Mouse (Mus musculus): Measurements from ENCODE around the gene Sptbn4. TPM values are rescaled to one million over a fixed set of nuclear protein-coding genes. Genes with fewer than 3 reads are reported as not detected.
A peak's percentile ranks its signal among the peaks of the same experiment; 100 is the strongest.

The Sptbn4 gene
- total and polyA plus RNA-seq, 2 experiments from 2014 or later: 4.0 to 27.1 TPM

DNA sequence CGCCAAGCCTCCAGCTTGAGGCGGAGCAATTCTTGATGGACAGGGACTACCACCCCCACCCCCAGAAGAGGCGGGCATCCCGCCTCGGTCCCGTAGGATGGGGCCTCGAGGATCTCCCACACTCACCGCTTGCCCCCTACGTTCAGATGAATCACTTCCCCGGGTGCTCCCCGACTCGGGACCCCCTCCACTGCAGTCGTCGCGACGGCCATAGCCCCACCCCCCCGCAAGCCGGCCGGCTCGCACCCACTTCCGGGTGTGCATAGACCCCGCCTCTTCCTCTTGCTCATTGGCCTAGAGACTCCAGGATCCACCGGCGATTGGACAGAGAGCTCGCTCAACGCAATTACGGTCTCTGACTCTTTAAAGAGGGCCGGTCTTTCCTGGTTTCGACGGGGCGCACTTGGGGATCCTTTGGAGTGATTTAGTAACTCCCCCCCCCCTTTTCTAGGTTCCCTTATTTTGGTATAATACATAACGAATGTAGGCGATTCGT, 91.7 kb downstream of the Sptbn4 start, which contains the start of gene Shkbp1:
Shkbp1 (minus strand) TSS at position 275 of the 496 bp plus-strand sequence.
- Histone ChIP-seq H3K9ac (replicated peaks; ENCODE audit: low read length, poor library complexity, severe bottlenecking) (peak within 1 kb of the TSS; percentile 70), H3K4me1 (ENCODE audit: insufficient read depth, low read length) (peaks cover 4% of the 10 kb centered on the region; the same call in 1 of the 2 replicates), H3K4me2 (ENCODE audit: low read depth, low read length, poor library complexity, severe bottlenecking) (peak within 1 kb of the TSS; percentile 74), H3K27ac (ENCODE audit: low read depth, low read length) (peak within 1 kb of the TSS; percentile 43; the same call in 1 of the 2 replicates), H3K27me3 (ENCODE audit: insufficient read depth, low read length) (peaks cover 8% of the 10 kb centered on the region; the same call in 1 of the 2 replicates), H3K9me3 (ENCODE audit: low read length) (no peaks in the 10 kb centered on the region), H3K4me3 (ENCODE audit: low read depth, low read length) (peak within 1 kb of the TSS; percentile 58), H3K36me3 (ENCODE audit: insufficient read depth, low read length) (peaks cover 3% of the 10 kb centered on the region)
- ATAC-seq (ENCODE audit: low FRiP score): peak; percentile 92
- TF ChIP-seq CTCF (IDR thresholded peaks at IDR 0.05): no peak
- WGBS: under 1% methylated on average over 34 of the region's 34 CpGs
- DNase-seq (ENCODE audit: low spot score): peak; percentile 93

DNA sequence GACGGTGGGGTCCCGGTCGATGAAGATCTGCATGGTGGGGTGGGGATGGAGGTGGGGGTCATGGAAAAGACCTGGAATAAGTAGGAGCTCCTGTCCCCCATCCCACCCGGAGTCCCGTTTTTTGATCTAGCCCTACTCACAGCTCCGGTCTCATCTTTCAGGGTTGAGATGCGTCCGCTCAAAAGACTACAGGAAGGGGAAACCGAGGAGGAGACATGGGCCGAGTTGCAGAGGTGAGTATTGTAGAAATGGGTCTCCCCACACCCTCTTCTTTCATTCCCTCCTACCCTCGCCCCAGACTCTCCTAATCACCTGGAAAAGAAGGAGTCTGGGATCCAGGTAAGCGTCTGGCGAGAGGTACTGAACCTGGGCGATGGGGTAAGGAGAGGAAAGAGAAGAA, 92.2 kb downstream of the Sptbn4 start:
- Histone ChIP-seq H3K27ac (ENCODE audit: low read depth, low read length) (peak overlapping the region; percentile 43; the same call in 1 of the 2 replicates), H3K27me3 (ENCODE audit: insufficient read depth, low read length) (peaks cover 8% of the 10 kb centered on the region; the same call in 1 of the 2 replicates), H3K36me3 (ENCODE audit: insufficient read depth, low read length) (peaks cover 9% of the 10 kb centered on the region), H3K4me2 (ENCODE audit: low read depth, low read length, poor library complexity, severe bottlenecking) (peak overlapping the region; percentile 74), H3K4me3 (ENCODE audit: low read depth, low read length) (peak overlapping the region; percentile 58), H3K9me3 (ENCODE audit: low read length) (no peaks in the 10 kb centered on the region), H3K4me1 (ENCODE audit: insufficient read depth, low read length) (peaks cover 4% of the 10 kb centered on the region; the same call in 1 of the 2 replicates), H3K9ac (replicated peaks; ENCODE audit: low read length, poor library complexity, severe bottlenecking) (peak overlapping the region; percentile 70)
- DNase-seq (ENCODE audit: low spot score): no peak
- no peak for ATAC-seq (ENCODE audit: low FRiP score)
- 9% methylated on average over 14 of the region's 14 CpGs for WGBS
- TF ChIP-seq CTCF (IDR thresholded peaks at IDR 0.05): no peak

DNA sequence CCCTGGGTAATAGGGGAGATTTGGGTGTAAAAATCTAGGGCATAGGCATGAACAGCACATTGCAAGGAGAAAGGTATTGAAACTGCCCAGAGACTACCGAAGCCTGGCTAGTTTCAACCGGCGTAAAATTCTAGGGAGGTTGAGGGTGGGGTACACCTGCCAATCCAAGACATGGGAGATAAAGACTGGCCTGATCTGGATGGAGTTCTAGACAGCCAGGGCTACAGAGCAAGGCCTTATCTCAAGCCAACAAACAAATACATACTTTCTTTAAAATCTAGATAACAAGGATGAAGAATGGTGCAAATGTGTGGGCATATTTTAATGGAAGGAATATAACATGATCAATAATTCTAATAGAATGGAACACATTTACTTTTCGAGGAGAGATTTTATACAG, 92.7 kb downstream of the Sptbn4 start:
- peak overlapping the region; percentile 58 for H3K4me3 ChIP-seq (ENCODE audit: low read depth, low read length)
- peak overlapping the region; percentile 70; the same call in 1 of the 2 replicates for H3K9ac ChIP-seq (replicated peaks; ENCODE audit: low read length, poor library complexity, severe bottlenecking)
- WGBS: 50% methylated on average over 4 of the region's 4 CpGs
- H3K4me2 ChIP-seq (ENCODE audit: low read depth, low read length, poor library complexity, severe bottlenecking): peak overlapping the region; percentile 74
- no peak for TF ChIP-seq CTCF (IDR thresholded peaks at IDR 0.05)
- peaks cover 8% of the 10 kb centered on the region; the same call in 1 of the 2 replicates for H3K27me3 ChIP-seq (ENCODE audit: insufficient read depth, low read length)
- DNase-seq (ENCODE audit: low spot score): no peak
- ATAC-seq (ENCODE audit: low FRiP score): no peak
- H3K27ac ChIP-seq (ENCODE audit: low read depth, low read length): no peak overlapping the region
- H3K9me3 ChIP-seq (ENCODE audit: low read length): no peaks in the 10 kb centered on the region
- peaks cover 9% of the 10 kb centered on the region for H3K36me3 ChIP-seq (ENCODE audit: insufficient read depth, low read length)
- peaks cover 4% of the 10 kb centered on the region; the same call in 1 of the 2 replicates for H3K4me1 ChIP-seq (ENCODE audit: insufficient read depth, low read length)

DNA sequence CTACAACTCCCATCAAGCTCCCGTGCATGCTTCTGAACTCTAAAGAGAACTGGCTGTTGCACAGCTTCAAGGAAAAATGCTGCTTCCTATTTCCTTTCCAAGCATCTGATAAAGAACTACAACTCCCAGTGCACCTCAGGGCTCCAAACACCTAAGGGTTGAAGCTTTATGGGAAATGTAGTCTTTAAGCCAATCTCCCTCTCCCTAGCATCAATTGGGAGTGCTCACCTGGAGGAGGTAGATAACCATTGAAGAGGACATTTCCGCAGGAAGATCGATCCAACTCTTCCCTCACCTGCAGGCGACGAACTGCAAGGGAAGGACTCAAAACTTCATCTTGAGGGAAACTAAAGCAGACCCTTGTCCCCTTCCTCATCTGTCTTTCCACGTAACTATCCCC, 93.3 kb downstream of the Sptbn4 start:
- no peaks in the 10 kb centered on the region for H3K9me3 ChIP-seq (ENCODE audit: low read length)
- 32% methylated on average over 6 of the region's 6 CpGs for WGBS
- peak overlapping the region; percentile 58 for H3K4me3 ChIP-seq (ENCODE audit: low read depth, low read length)
- TF ChIP-seq CTCF (IDR thresholded peaks at IDR 0.05): no peak
- H3K27me3 ChIP-seq (ENCODE audit: insufficient read depth, low read length): peaks cover 8% of the 10 kb centered on the region; the same call in 1 of the 2 replicates
- DNase-seq (ENCODE audit: low spot score) (peak; percentile 88), ATAC-seq (ENCODE audit: low FRiP score) (peak; percentile 41; the same call in 1 of the 2 replicates)
- H3K27ac ChIP-seq (ENCODE audit: low read depth, low read length): no peak overlapping the region
- H3K4me1 ChIP-seq (ENCODE audit: insufficient read depth, low read length): peaks cover 4% of the 10 kb centered on the region; the same call in 1 of the 2 replicates
- peaks cover 9% of the 10 kb centered on the region for H3K36me3 ChIP-seq (ENCODE audit: insufficient read depth, low read length)
- no peak overlapping the region for H3K9ac ChIP-seq (replicated peaks; ENCODE audit: low read length, poor library complexity, severe bottlenecking)
- H3K4me2 ChIP-seq (ENCODE audit: low read depth, low read length, poor library complexity, severe bottlenecking): peak overlapping the region; percentile 74

DNA sequence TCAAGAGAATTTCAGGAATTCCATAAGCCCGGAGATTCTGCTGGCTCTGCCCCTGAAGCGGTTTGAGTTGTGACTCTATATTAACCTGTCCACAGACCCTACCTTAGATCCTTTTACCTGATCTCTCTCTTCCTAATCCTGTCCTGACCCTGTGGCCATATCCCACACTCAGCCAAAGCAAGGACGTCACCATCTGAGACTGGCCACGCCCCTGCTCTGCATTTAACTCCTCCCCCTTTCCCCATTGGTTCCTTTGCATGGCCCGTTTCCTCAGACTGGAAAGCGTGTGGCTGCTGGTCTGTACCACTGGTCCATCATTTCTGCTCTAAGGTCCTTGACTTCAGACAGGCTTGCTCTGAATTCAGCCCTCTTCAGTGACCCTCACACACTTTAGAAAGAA, 102.0 kb downstream of the Sptbn4 start:
- H3K27ac ChIP-seq (ENCODE audit: low read depth, low read length): no peak overlapping the region
- peaks cover 43% of the 10 kb centered on the region for H3K36me3 ChIP-seq (ENCODE audit: insufficient read depth, low read length)

DNA sequence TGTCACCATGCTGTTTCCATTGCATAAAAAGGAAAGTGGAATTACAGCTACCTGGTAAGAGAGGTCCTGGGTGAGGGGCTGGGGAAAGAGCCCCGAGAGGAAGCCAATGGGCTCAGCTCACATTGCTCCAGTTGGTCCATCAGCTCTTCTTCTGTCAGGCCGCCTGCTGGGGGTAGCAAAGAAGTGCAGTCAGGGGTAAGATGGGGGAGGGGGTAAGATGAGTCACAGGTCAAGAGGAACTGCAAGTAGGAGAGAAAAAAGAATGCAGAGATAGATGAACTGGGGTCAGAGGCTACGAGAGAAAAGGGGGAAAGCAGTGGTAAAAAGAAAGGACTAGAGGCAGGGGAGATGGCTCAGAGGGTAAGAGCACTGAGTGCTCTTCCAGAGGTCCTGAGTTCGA, 104.9 kb downstream of the Sptbn4 start:
- DNase-seq (ENCODE audit: low spot score): no peak
- 42% methylated on average over 4 of the region's 4 CpGs for WGBS
- Histone ChIP-seq H3K27me3 (ENCODE audit: insufficient read depth, low read length) (peaks cover 6% of the 10 kb centered on the region), H3K4me3 (ENCODE audit: low read depth, low read length) (no peak overlapping the region), H3K4me2 (ENCODE audit: low read depth, low read length, poor library complexity, severe bottlenecking) (no peak overlapping the region), H3K4me1 (ENCODE audit: insufficient read depth, low read length) (peaks cover 2% of the 10 kb centered on the region; the same call in 1 of the 2 replicates), H3K9ac (replicated peaks; ENCODE audit: low read length, poor library complexity, severe bottlenecking) (no peak overlapping the region), H3K9me3 (ENCODE audit: low read length) (no peaks in the 10 kb centered on the region), H3K27ac (ENCODE audit: low read depth, low read length) (no peak overlapping the region), H3K36me3 (ENCODE audit: insufficient read depth, low read length) (peaks cover 27% of the 10 kb centered on the region)
- TF ChIP-seq CTCF (IDR thresholded peaks at IDR 0.05): peak; percentile 37
- ATAC-seq (ENCODE audit: low FRiP score): no peak

More for the DNA sequence above, 102.0 kb downstream of the Sptbn4 start:
- Histone ChIP-seq H3K4me3 (ENCODE audit: low read depth, low read length) (no peak overlapping the region), H3K4me2 (ENCODE audit: low read depth, low read length, poor library complexity, severe bottlenecking) (no peak overlapping the region), H3K27me3 (ENCODE audit: insufficient read depth, low read length) (no peaks in the 10 kb centered on the region), H3K4me1 (ENCODE audit: insufficient read depth, low read length) (no peaks in the 10 kb centered on the region), H3K9me3 (ENCODE audit: low read length) (no peaks in the 10 kb centered on the region), H3K9ac (replicated peaks; ENCODE audit: low read length, poor library complexity, severe bottlenecking) (no peak overlapping the region)
- TF ChIP-seq CTCF (IDR thresholded peaks at IDR 0.05): no peak
- no peak for ATAC-seq (ENCODE audit: low FRiP score)
- WGBS: 33% methylated on average over 6 of the region's 6 CpGs
- DNase-seq (ENCODE audit: low spot score): no peak

Measured in midbrain, postnatal 0 days (tissue).